Mouse (Mus musculus): ENCODE results near the gene Dcaf11. TPM values are rescaled to one million over a fixed set of nuclear protein-coding genes. Genes with fewer than 3 reads are reported as not detected.
A peak's percentile ranks its signal among the peaks of the same experiment; 100 is the strongest.

Gene Dcaf11
- polyA plus RNA-seq, 1 experiment from 2014 or later = 93.4 TPM

DNA sequence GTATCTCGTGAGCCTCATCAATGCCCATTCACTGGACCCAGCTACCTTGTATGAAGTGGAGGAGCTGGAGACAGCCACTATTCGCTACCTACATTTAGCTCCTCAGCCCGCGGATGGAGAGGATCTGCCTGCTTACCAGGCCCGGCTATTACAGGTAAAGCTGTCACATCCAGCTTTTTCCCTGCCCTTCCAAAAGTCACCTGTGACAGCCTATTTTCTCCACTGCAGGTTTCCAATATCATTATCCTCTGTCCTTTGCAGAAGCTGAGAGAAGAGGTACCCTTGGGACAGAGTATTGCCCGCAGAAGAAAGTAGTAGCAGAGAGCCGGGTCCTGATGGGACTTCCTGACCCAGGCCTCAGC, 43.4 kb downstream of the Dcaf11 start, which contains the start of gene Irf9:
TSS of gene Irf9 (plus strand) at position 301 of the 362 bp plus-strand sequence.
- Histone ChIP-seq H3K4me1 (ENCODE audit: insufficient read depth, low read depth, low read length) (peaks cover 5% of the 10 kb centered on the region), H3K4me3 (ENCODE audit: low read depth, low read length) (peak within 1 kb of the TSS; percentile 58), H3K27me3 (replicated peaks; ENCODE audit: insufficient read depth, low read length) (no peaks in the 10 kb centered on the region), H3K9me3 (ENCODE audit: low read length) (no peaks in the 10 kb centered on the region), H3K36me3 (ENCODE audit: insufficient read depth, low read length) (peaks cover 46% of the 10 kb centered on the region), H3K9ac (replicated peaks; ENCODE audit: low read depth) (peak within 1 kb of the TSS; percentile 74), H3K27ac (ENCODE audit: low read length) (peak within 1 kb of the TSS; percentile 93), H3K4me2 (replicated peaks; ENCODE audit: low read depth, low read length) (peak within 1 kb of the TSS; percentile 67)
- TF ChIP-seq CTCF (IDR thresholded peaks at IDR 0.05) (no peak), EP300 (IDR thresholded peaks at IDR 0.05) (no peak)
- 87% methylated on average over 7 of the region's 7 CpGs for WGBS
- no peak for DNase-seq (ENCODE audit: low spot score)
- ATAC-seq = no peak

DNA sequence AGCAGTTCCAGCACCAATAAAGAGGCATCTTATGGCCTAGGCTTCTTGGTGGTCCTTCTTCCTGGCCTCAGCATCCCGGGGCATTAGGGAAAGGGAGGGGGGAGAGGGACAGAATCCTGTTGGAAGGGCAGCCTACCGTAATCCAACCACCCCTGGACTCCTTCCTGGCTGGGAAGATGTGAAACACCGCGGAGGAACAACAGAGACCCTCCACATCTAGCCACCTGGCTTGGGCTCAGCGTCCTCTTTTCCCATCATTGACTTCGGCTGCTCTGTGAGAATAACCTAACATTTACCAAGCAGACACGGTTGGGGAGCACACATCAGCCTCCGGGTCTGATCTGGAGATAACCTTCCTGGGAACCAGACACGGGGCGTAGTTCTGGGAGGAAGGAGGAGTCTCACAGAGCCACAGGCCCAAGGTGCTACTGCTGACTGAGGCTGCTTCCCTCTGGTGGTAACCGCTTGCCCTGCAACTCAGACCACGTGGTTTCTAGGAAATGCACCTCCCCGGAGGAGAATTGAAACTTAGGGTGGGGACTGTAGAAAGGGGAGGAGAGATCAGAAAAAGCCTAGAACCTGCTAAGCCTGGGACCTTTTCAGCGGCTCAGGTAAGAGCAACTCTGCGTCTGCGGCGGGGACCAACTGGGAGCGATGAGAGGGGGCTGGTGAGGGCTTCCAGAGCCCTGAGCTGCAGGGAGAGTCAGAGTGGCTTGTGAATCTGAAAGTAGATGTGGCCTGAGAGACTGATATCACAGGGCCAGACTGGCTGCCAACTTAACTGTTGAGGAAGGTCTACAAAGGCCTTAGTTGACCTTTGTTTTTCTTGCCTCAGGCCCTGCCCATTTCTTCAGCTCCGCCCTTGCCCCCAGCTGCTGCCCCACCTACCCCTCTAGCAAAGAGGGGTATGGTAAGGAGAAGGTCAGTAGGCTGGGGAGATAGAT, 44.1 kb downstream of the Dcaf11 start:
- H3K4me2 ChIP-seq (replicated peaks; ENCODE audit: low read depth, low read length) = peak overlapping the region; percentile 67
- no peaks in the 10 kb centered on the region for H3K27me3 ChIP-seq (replicated peaks; ENCODE audit: insufficient read depth, low read length)
- DNase-seq (ENCODE audit: low spot score) (peak; percentile 98), ATAC-seq (peak; percentile 96)
- H3K9me3 ChIP-seq (ENCODE audit: low read length) = no peaks in the 10 kb centered on the region
- peak overlapping the region; percentile 93 for H3K27ac ChIP-seq (ENCODE audit: low read length)
- peak overlapping the region; percentile 74 for H3K9ac ChIP-seq (replicated peaks; ENCODE audit: low read depth)
- peaks cover 5% of the 10 kb centered on the region for H3K4me1 ChIP-seq (ENCODE audit: insufficient read depth, low read depth, low read length)
- TF ChIP-seq EP300 (IDR thresholded peaks at IDR 0.05) = peak; percentile 66; the same call in 1 of the 2 replicates
- TF ChIP-seq CTCF (IDR thresholded peaks at IDR 0.05) = peak; percentile 98
- peak overlapping the region; percentile 58 for H3K4me3 ChIP-seq (ENCODE audit: low read depth, low read length)
- peaks cover 48% of the 10 kb centered on the region for H3K36me3 ChIP-seq (ENCODE audit: insufficient read depth, low read length)
- WGBS = 7% methylated on average over 18 of the region's 19 CpGs

DNA sequence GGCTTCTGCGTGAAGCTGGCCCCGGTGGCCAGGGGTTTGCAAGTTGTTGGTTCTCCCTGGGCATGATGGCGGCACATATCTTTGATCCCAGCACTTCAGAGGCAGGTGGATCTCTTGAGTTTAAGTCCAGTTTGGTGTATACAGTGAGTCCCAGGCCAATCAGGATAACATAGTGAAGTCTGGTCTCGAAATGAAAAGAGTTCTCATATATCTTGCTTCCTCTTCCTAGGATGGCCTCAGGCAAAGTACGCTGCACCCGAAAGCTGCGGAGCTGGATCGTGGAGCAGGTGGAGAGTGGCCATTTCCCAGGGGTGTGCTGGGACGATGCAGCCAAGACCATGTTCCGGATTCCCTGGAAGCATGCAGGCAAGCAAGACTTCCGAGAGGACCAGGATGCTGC, 45.0 kb downstream of the Dcaf11 start:
- peak overlapping the region; percentile 67 for H3K4me2 ChIP-seq (replicated peaks; ENCODE audit: low read depth, low read length)
- no peak for TF ChIP-seq EP300 (IDR thresholded peaks at IDR 0.05)
- TF ChIP-seq CTCF (IDR thresholded peaks at IDR 0.05) = no peak
- peak overlapping the region; percentile 58 for H3K4me3 ChIP-seq (ENCODE audit: low read depth, low read length)
- no peaks in the 10 kb centered on the region for H3K9me3 ChIP-seq (ENCODE audit: low read length)
- WGBS = 89% methylated on average over 11 of the region's 11 CpGs
- H3K4me1 ChIP-seq (ENCODE audit: insufficient read depth, low read depth, low read length) = peaks cover 5% of the 10 kb centered on the region
- DNase-seq (ENCODE audit: low spot score) (no peak), ATAC-seq (no peak)
- peak overlapping the region; percentile 93 for H3K27ac ChIP-seq (ENCODE audit: low read length)
- no peaks in the 10 kb centered on the region for H3K27me3 ChIP-seq (replicated peaks; ENCODE audit: insufficient read depth, low read length)
- peaks cover 48% of the 10 kb centered on the region for H3K36me3 ChIP-seq (ENCODE audit: insufficient read depth, low read length)
- H3K9ac ChIP-seq (replicated peaks; ENCODE audit: low read depth) = peak overlapping the region; percentile 74

DNA sequence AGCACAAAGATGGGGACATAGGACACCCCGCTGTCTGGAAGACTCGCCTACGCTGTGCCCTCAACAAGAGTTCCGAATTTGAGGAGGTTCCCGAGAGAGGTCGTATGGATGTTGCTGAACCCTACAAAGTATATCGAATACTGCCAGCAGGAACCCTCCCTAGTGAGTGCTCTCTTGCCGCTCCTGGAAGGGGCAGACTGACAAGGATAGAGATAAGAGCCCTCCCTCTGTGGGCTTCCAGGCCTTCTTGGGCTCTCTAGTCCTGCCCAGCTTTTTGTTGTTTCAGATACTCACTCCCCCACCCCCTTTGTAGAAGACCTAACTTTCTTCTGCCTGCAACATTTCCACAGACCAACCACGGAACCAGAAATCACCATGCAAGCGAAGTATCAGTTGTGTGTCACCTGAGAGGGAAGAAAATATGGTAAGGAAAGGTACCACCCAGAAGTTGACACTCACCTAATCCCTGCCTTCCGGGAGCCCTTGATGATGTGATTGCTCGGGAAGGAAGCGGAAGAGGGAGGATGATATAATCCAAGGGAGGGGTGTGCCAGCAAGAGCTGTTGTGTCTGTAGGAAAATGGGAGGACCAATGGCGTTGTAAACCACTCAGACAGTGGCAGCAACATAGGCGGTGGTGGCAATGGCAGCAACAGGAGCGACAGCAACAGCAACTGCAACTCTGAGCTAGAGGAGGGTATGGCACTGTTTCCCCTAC, 46.1 kb downstream of the Dcaf11 start:
- Histone ChIP-seq H3K4me3 (ENCODE audit: low read depth, low read length) (no peak overlapping the region), H3K4me1 (ENCODE audit: insufficient read depth, low read depth, low read length) (peaks cover 5% of the 10 kb centered on the region), H3K27me3 (replicated peaks; ENCODE audit: insufficient read depth, low read length) (no peaks in the 10 kb centered on the region), H3K9ac (replicated peaks; ENCODE audit: low read depth) (no peak overlapping the region; the same call in 1 of the 2 replicates), H3K4me2 (replicated peaks; ENCODE audit: low read depth, low read length) (no peak overlapping the region), H3K27ac (ENCODE audit: low read length) (no peak overlapping the region), H3K9me3 (ENCODE audit: low read length) (no peaks in the 10 kb centered on the region), H3K36me3 (ENCODE audit: insufficient read depth, low read length) (peaks cover 41% of the 10 kb centered on the region)
- ATAC-seq (no peak), DNase-seq (ENCODE audit: low spot score) (no peak)
- 92% methylated on average over 16 of the region's 16 CpGs for WGBS
- TF ChIP-seq CTCF (IDR thresholded peaks at IDR 0.05) (no peak), EP300 (IDR thresholded peaks at IDR 0.05) (no peak)

DNA sequence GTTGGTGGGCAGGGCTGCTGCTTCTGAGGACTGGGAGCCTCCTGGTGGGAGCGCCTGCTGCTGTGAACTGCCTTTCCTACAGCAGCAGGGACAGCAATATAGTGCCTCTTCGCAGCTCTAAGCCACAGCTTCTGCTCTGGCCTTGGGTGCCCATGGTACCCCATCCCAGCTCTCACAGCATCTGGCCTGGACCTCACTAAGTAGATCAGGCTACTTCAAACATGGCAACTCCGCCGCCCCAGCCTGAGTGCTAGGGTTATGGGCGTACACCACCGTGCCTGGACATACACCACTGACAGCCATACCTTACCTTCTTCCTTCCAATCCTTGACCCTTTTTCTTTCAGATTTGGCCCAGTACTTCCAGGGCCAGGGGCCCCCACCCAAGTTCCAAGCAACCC, 48.5 kb downstream of the Dcaf11 start:
- H3K27ac ChIP-seq (ENCODE audit: low read length) = no peak overlapping the region
- ATAC-seq = no peak
- WGBS = 100% methylated on average over 6 of the region's 6 CpGs
- H3K4me3 ChIP-seq (ENCODE audit: low read depth, low read length) = no peak overlapping the region
- H3K9me3 ChIP-seq (ENCODE audit: low read length) = no peaks in the 10 kb centered on the region
- no peak overlapping the region for H3K9ac ChIP-seq (replicated peaks; ENCODE audit: low read depth)
- peaks cover 5% of the 10 kb centered on the region for H3K4me1 ChIP-seq (ENCODE audit: insufficient read depth, low read depth, low read length)
- H3K27me3 ChIP-seq (replicated peaks; ENCODE audit: insufficient read depth, low read length) = no peaks in the 10 kb centered on the region
- H3K4me2 ChIP-seq (replicated peaks; ENCODE audit: low read depth, low read length) = no peak overlapping the region
- no peak for DNase-seq (ENCODE audit: low spot score)
- peaks cover 35% of the 10 kb centered on the region for H3K36me3 ChIP-seq (ENCODE audit: insufficient read depth, low read length)
- no peak for TF ChIP-seq EP300 (IDR thresholded peaks at IDR 0.05)
- no peak for TF ChIP-seq CTCF (IDR thresholded peaks at IDR 0.05)

DNA sequence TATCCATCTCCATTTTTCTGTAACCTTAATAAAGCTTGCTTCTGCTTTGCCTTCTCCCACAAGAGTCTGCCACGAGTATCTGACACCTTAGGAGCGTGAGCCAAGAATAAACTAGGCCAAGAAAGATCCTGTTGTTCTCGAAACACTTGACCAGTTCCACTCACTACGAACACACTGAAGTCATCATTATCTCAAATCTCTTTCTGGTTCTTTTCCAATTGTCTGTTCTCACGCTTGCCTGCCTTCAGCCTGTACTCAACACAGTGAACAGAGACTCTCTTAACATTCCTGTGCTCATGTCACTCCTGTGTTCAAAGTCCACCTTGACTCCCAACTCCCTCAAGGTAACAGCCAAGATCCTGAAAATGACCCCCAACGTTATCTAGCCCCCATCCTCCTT, 53.5 kb downstream of the Dcaf11 start:
- 43% methylated on average over 6 of the region's 6 CpGs for WGBS
- no peaks in the 10 kb centered on the region for H3K9me3 ChIP-seq (ENCODE audit: low read length)
- no peak for ATAC-seq
- H3K27me3 ChIP-seq (replicated peaks; ENCODE audit: insufficient read depth, low read length) = no peaks in the 10 kb centered on the region
- H3K27ac ChIP-seq (ENCODE audit: low read length) = no peak overlapping the region
- no peak overlapping the region for H3K9ac ChIP-seq (replicated peaks; ENCODE audit: low read depth)
- H3K4me2 ChIP-seq (replicated peaks; ENCODE audit: low read depth, low read length) = no peak overlapping the region
- H3K36me3 ChIP-seq (ENCODE audit: insufficient read depth, low read length) = peaks cover 15% of the 10 kb centered on the region
- H3K4me1 ChIP-seq (ENCODE audit: insufficient read depth, low read depth, low read length) = no peaks in the 10 kb centered on the region; the same call in 1 of the 2 replicates
- no peak for DNase-seq (ENCODE audit: low spot score)
- H3K4me3 ChIP-seq (ENCODE audit: low read depth, low read length) = no peak overlapping the region
- TF ChIP-seq CTCF (IDR thresholded peaks at IDR 0.05) (no peak), EP300 (IDR thresholded peaks at IDR 0.05) (no peak)
